Mouse (Mus musculus) liver, embryonic 13.5 days (tissue): ENCODE measurements around the gene Gprc5d. TPM values are rescaled to one million over a fixed set of nuclear protein-coding genes. Genes with fewer than 3 reads are reported as not detected.
A peak's percentile ranks its signal among the peaks of the same experiment; 100 is the strongest.

Experiments
- ATAC-seq: fragments of 200-750 bp; cut with Nextera tagmentation; 2 replicates; pipeline ENCODE4 v1.8.0; 2017; ENCODE audit warnings: low read depth, mild to moderate bottlenecking, moderate number of reproducible peaks, moderate library complexity
- DNase-seq: peaks from one replicate; pipeline ENCODE4 v3.0.0; 2022
- H3K27ac ChIP-seq: fragments of 300-500 bp; sonication (generic); 2 replicates; pipeline ENCODE4 v1.5.1; 2015; ENCODE audit warnings: moderate library complexity, mild to moderate bottlenecking, inconsistent platforms
- H3K27me3 ChIP-seq: fragments of 300-500 bp; sonication (generic); 2 replicates; pipeline ENCODE4 v1.6.1; 2015; ENCODE audit warnings: mild to moderate bottlenecking, inconsistent platforms
- H3K36me3 ChIP-seq: fragments of 300-500 bp; sonication (generic); 2 replicates; pipeline ENCODE4 v1.6.1; 2015; ENCODE audit warnings: mild to moderate bottlenecking, inconsistent platforms
- H3K4me1 ChIP-seq: fragments of 300-500 bp; sonication (generic); replicated peaks from 2 replicates; pipeline ENCODE4 v1.6.1; 2015; ENCODE audit warnings: inconsistent platforms
- H3K4me2 ChIP-seq: fragments of 300-500 bp; sonication (generic); 2 replicates; pipeline ENCODE4 v1.6.1; 2015; ENCODE audit warnings: inconsistent platforms, mild to moderate bottlenecking, moderate library complexity
- H3K4me3 ChIP-seq: fragments of 300-500 bp; sonication (generic); replicated peaks from 2 replicates; pipeline ENCODE4 v1.5.1; 2015; ENCODE audit warnings: mild to moderate bottlenecking, inconsistent platforms
- H3K9ac ChIP-seq: fragments of 300-500 bp; sonication (generic); 2 replicates; pipeline ENCODE4 v1.6.1; 2015; ENCODE audit warnings: mild to moderate bottlenecking, inconsistent platforms
- H3K9me3 ChIP-seq: fragments of 300-500 bp; sonication (generic); replicated peaks from 2 replicates; pipeline ENCODE4 v1.6.1; 2016; ENCODE audit warnings: inconsistent platforms
- WGBS: fragments of 180-500 bp; shearing (Covaris S2); methylation state at CpG from one replicate; pipeline ENCODE4 v1.1.7; 2015; ENCODE audit not compliant: insufficient replicate concordance; 5-methylcytosine and 5-hydroxymethylcytosine counted together
- polyA plus RNA-seq: library from polyadenylated mRNA; unstranded; fragments of >200 nt; fragmentation: Nextera tagmentation; extraction: Ambion mirVana; gene quantifications from 2 replicates; pipeline ENCODE4 v1.2.1, GENCODE M21; 2015

The Gprc5d gene
- polyA plus RNA-seq, 1 experiment from 2014 or later: 0.15 TPM

DNA sequence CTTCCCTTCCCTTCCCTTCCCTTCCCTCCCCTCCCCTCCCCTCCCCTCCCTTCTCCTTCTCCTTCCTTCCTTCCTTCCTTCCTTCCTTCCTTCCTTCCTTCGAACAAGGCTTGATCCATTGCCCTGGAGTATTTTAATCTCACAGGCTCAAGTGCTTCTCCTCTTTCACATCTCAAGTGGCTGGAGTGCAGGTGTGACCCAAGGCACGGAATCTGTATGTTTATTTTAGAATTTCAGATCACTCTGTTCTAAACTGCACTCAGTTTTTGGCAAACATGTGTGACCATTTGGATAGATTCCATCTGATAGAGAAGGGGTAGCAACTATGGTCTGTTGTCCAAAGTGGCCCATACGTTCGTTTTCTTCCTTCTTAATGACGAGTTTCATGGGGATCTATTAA lies 49.9 kb downstream of the Gprc5d start:
- no peak overlapping the region for H3K27ac ChIP-seq
- WGBS: 52% methylated on average over 5 of the region's 5 CpGs

DNA sequence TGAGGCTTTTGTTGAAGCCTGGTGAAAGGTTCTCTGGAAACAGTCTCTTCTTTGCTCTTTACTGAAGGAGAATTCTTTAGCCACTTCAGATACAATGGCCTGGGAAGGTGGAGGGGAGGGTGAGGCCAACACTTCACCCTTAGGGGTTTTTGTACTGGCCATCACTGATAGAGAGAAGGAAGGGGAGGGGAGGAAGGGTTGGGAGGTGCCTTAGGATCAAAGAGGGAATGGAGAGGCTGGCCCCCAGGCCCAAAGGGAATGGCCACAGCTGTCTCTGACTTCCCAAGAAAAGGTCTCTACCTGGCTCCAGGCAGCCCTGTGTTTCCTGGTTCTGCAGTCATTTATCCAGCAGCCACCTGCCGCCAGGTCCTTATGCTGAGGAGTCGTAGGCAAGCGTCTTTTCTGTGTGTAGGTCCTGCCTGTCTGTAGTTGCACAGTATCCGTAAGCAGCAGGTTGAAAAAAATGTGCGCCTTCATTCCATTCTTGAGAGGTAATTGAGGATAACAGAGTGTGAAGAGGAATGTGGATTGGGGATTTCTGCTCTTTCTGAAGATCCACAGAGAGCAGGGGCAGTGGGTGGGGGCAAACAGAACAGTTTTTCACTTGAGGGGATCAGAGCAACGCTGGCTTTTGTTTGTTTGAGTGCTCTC lies 51.2 kb downstream of the Gprc5d start:
- Histone ChIP-seq H3K9me3 (no peaks in the 10 kb centered on the region), H3K27ac (no peak overlapping the region), H3K4me1 (peaks cover 17% of the 10 kb centered on the region), H3K4me3 (no peak overlapping the region), H3K36me3 (no peaks in the 10 kb centered on the region), H3K4me2 (no peak overlapping the region), H3K9ac (no peak overlapping the region), H3K27me3 (peaks cover 23% of the 10 kb centered on the region)
- WGBS: 62% methylated on average over 6 of the region's 6 CpGs
- no peak for DNase-seq
- ATAC-seq: no peak

More for the DNA sequence above, 49.9 kb downstream of the Gprc5d start:
- H3K4me3 ChIP-seq: no peak overlapping the region
- no peaks in the 10 kb centered on the region for H3K9me3 ChIP-seq
- H3K36me3 ChIP-seq: no peaks in the 10 kb centered on the region
- no peak for DNase-seq
- ATAC-seq: no peak
- peaks cover 23% of the 10 kb centered on the region for H3K27me3 ChIP-seq
- no peak overlapping the region for H3K9ac ChIP-seq
- H3K4me2 ChIP-seq: no peak overlapping the region
- peaks cover 17% of the 10 kb centered on the region for H3K4me1 ChIP-seq

DNA sequence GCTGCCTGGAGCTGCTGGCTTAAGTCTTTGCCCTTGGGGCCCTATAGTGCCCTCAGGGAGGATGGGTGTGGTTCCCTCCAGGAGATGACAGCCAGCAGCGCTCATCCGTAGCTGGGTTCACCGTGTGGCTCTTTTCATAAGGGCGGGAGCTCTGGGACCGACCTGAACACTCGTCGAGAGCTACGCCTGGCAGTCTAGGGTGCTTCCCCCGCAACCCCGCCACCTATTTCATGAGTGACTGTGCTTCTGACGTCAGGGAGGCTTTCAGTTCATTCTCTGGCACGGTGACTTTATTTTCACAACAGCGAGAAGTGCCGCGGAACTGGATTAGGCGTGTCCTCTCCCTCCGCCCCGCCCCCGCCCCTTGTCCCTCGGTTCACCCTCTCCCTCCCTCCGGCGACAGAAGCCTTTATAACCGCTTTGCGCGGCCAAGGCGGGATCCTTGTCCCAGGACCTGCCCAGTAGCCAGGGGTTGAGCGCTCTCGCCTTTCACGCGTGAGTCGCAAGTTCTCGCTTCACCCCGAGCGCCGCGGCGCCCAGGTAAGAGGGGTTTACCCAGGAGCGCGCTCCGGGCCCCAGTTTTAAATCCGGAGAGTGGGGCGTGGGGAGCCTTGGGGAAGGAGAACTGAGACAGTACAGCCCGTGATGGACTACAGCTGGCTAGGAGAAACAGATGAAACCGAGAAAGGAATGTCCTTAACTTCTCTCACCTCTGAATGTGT lies 52.7 kb downstream of the Gprc5d start, which contains the start of gene Gprc5a:
Gprc5a (plus strand) TSS at position 416 of the 722 bp plus-strand sequence.
- H3K4me1 ChIP-seq: peaks cover 17% of the 10 kb centered on the region
- H3K4me3 ChIP-seq: peak within 1 kb of the TSS; percentile 59
- no peaks in the 10 kb centered on the region for H3K36me3 ChIP-seq
- WGBS: 2% methylated on average over 44 of the region's 44 CpGs
- H3K27ac ChIP-seq: no peak within 1 kb of the TSS
- no peaks in the 10 kb centered on the region for H3K9me3 ChIP-seq
- H3K27me3 ChIP-seq: peaks cover 23% of the 10 kb centered on the region
- ATAC-seq: peak; percentile 94
- H3K4me2 ChIP-seq: peak within 1 kb of the TSS; percentile 81
- DNase-seq: peak; percentile 44
- H3K9ac ChIP-seq: peak within 1 kb of the TSS; percentile 66

DNA sequence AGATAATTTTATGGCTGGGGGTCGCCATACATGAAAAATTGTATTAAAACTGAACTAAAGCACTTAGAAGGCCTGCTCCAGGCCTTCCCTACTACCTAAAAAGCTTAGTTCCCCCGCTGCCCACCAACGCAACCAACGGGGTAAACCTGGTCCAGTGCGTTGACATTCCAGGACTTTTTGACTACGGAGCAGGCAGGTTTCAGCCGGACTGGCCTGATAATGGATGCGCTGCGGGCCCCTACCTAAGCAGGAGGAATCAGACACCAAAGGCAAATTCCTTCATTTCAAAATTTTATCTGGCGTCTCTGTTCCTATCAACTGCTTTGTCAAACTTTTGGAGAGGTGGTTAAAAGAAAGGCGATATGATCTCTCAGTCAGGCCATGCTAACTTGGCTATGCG lies 53.5 kb downstream of the Gprc5d start:
- Histone ChIP-seq H3K4me3 (no peak overlapping the region), H3K4me1 (peaks cover 17% of the 10 kb centered on the region), H3K36me3 (no peaks in the 10 kb centered on the region), H3K27ac (no peak overlapping the region), H3K9me3 (no peaks in the 10 kb centered on the region), H3K9ac (peak overlapping the region; percentile 66; the same call in 1 of the 2 replicates), H3K4me2 (peak overlapping the region; percentile 81), H3K27me3 (peaks cover 21% of the 10 kb centered on the region)
- ATAC-seq (no peak), DNase-seq (no peak)
- WGBS: 69% methylated on average over 12 of the region's 12 CpGs

DNA sequence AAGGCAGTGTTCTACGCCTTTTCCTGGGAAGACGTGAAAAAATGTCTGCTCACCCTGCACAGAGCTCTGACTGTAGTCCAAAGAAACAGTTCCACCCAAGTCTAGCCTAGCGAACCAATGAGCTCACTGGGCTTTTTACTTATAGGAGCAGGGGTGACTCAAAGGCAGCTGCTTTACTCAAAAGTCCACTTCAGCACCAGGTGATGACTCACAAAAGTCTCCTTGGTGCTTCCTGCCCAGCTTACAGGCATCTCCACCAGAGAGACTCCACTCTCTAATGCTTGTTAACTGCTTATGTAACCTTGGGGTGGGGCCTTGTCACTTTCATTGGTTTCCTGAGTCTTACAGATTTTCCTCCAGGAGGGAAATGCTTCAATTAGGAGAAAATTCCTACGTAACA lies 57.4 kb downstream of the Gprc5d start:
- H3K4me2 ChIP-seq: no peak overlapping the region
- ATAC-seq (no peak), DNase-seq (no peak)
- no peaks in the 10 kb centered on the region for H3K36me3 ChIP-seq
- no peak overlapping the region for H3K9ac ChIP-seq
- H3K27me3 ChIP-seq: peaks cover 3% of the 10 kb centered on the region; the same call in 1 of the 2 replicates
- WGBS: 80% methylated on average over 4 of the region's 4 CpGs
- peaks cover 13% of the 10 kb centered on the region for H3K4me1 ChIP-seq
- H3K4me3 ChIP-seq: no peak overlapping the region
- no peak overlapping the region for H3K27ac ChIP-seq
- no peaks in the 10 kb centered on the region for H3K9me3 ChIP-seq

Other genes starting within 250 kb of the Gprc5d start
- 5.3 and 6.0 TPM in 2 replicates for gene Gpr19, start 219.7 kb downstream of the Gprc5d start, polyA plus RNA-seq
- 13.0 and 14.2 TPM in 2 replicates for gene Cdkn1b, start 197.9 kb downstream of the Gprc5d start, polyA plus RNA-seq
- 2.1 and 2.2 TPM in 2 replicates for gene Apold1, start 136.6 kb downstream of the Gprc5d start, polyA plus RNA-seq
- 75.7 and 82.8 TPM in 2 replicates for gene Ddx47, start 106.7 kb downstream of the Gprc5d start, polyA plus RNA-seq
- 0.35 and 0.46 TPM in 2 replicates for gene Gprc5a, start 52.6 kb downstream of the Gprc5d start, polyA plus RNA-seq
- gene Fam234b, start 79.7 kb upstream of the Gprc5d start, polyA plus RNA-seq: 30.1 and 43.5 TPM in 2 replicates
- gene Hebp1, start 79.7 kb upstream of the Gprc5d start, polyA plus RNA-seq: 129 and 141 TPM in 2 replicates
- gene Gsg1, start 136.1 kb upstream of the Gprc5d start, polyA plus RNA-seq: 0.15 and 0.16 TPM in 2 replicates
- gene Pbp2, start 192.1 kb upstream of the Gprc5d start, polyA plus RNA-seq: not detected in 2 replicates
- 1.7 and 1.8 TPM in 2 replicates for gene Emp1, start 244.3 kb upstream of the Gprc5d start, polyA plus RNA-seq